Mouse (Mus musculus): ENCODE data around the gene Acad10. TPM values are rescaled to one million over a fixed set of nuclear protein-coding genes. Genes with fewer than 3 reads are reported as not detected.
"Not testable (repeated sequence)": the region's sequence is repeated elsewhere in the genome, so short reads cannot be mapped to it uniquely, and the experiment has no call there.

Acad10 gene
- polyA plus RNA-seq, 1 experiment, result 4.7 TPM

DNA sequence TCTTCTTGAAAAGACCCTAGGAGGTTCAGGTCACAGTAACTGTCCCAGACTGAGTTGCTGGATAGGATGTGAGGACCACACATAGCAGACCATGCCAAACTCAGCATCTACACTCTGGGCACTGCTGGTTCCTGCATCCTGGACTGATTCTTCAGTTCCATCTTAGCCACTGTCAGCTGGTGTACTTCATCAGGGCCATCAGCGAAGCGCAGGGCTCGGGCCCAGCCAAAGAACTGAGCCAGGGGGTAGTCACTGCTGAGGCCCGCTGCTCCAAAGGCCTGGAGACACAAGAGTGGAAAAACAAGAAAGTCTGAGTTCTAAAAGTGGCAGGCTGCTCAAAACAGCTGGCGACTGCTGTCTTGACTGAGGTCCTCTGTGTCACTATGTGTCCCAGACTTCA is 39.2 kb downstream of the Acad10 start:
- H3ac ChIP-seq (ENCODE audit: control insufficient read depth, insufficient read length), result no peak overlapping the region
- no peak overlapping the region for H3K4me3 ChIP-seq
- H3K79me2 ChIP-seq (ENCODE audit: control insufficient read depth, insufficient read depth), result peaks cover 7% of the 10 kb centered on the region
- TF ChIP-seq MYOD1 (IDR thresholded peaks at IDR 0.05; ENCODE audit: control insufficient read depth in 1 of 3, insufficient read length in 2 of 3, low read depth in 2 of 3) (no peak), POLR2A (IDR thresholded peaks at IDR 0.05; ENCODE audit: insufficient read length, low read depth) (no peak), TCF3 (IDR thresholded peaks at IDR 0.05; ENCODE audit: insufficient read length, low read depth) (no peak), SRF (IDR thresholded peaks at IDR 0.05; ENCODE audit: control insufficient read depth, insufficient read length, low read depth) (no peak), MAX (IDR thresholded peaks at IDR 0.05; ENCODE audit: low read depth) (no peak), POLR2AphosphoS2 (IDR thresholded peaks at IDR 0.05; ENCODE audit: insufficient read length, low read depth) (no peak), CEBPB (IDR thresholded peaks at IDR 0.05; ENCODE audit: insufficient read depth, poor library complexity, severe bottlenecking) (no peak), USF1 (IDR thresholded peaks at IDR 0.05; ENCODE audit: low read depth) (no peak), E2F4 (IDR thresholded peaks at IDR 0.05; ENCODE audit: insufficient read depth) (no peak)
- H3K4me2 ChIP-seq (ENCODE audit: low read depth), result no peak overlapping the region
- H3K27me3 ChIP-seq (ENCODE audit: control insufficient read depth, insufficient read depth, insufficient read length), result no peaks in the 10 kb centered on the region
- no peaks in the 10 kb centered on the region for H3K36me3 ChIP-seq (ENCODE audit: control insufficient read depth, insufficient read depth)

DNA sequence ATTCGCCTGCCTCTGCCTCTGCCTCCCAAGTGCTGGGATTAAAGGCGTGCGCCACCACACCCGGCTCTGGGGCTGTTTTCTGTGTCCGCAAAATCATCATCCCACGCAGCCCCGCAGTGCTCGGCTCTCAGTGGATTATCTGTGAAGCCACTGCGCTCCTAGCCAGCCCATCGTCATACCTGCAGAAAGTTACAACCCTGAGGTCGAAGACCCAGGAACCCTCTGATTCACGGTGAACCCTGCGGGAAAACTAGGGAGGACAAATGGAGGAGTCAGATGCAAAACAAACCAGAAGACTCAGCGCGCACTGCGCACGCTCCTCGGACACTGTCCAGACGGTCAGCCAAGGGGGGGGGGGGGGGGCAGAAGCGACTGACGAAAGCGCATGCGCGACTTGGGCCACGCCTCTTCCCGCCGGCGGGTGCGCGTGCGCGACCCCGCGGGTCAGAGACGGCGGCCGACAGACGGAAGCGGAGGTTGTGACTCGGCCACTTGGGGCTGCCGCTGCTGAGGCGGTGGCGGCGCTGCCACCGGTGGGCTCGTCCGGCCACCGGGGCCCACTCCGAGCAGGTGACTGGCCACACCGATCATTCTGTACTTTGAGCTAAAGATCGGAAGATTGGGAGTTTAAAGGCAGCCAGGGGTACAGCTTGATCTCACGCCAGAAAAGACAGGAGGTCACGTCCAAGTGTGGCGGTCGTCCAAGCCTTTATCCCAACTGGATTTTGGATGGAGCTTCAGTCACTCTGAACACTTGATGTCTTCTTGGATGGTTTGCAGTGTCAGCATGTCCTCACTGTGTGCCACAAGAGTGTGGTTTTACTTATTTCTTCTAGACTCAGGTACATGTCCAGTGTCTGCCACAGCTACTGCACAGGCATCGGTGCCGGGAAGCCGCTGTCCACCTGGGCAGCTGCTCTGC is 41.5 kb downstream of the Acad10 start, which contains the start of gene Acad12:
TSS of gene Acad12 (minus strand) at position 347 of the 922 bp plus-strand sequence.
- peak within 1 kb of the TSS; percentile 11 for H3ac ChIP-seq (ENCODE audit: control insufficient read depth, insufficient read length)
- H3K36me3 ChIP-seq (ENCODE audit: control insufficient read depth, insufficient read depth), result no peaks in the 10 kb centered on the region
- H3K79me2 ChIP-seq (ENCODE audit: control insufficient read depth, insufficient read depth), result peaks cover 7% of the 10 kb centered on the region
- peak in 1 of 3 experiments; percentile 45 for TF ChIP-seq MYOD1 (IDR thresholded peaks at IDR 0.05; ENCODE audit: control insufficient read depth in 1 of 3, insufficient read length in 2 of 3, low read depth in 2 of 3)
- no peak for TF ChIP-seq SRF (IDR thresholded peaks at IDR 0.05; ENCODE audit: control insufficient read depth, insufficient read length, low read depth)
- TF ChIP-seq MAX (IDR thresholded peaks at IDR 0.05; ENCODE audit: low read depth), result no peak
- TF ChIP-seq POLR2AphosphoS2 (IDR thresholded peaks at IDR 0.05; ENCODE audit: insufficient read length, low read depth), result peak; percentile 100
- TF ChIP-seq TCF3 (IDR thresholded peaks at IDR 0.05; ENCODE audit: insufficient read length, low read depth), result no peak
- TF ChIP-seq REST (IDR thresholded peaks at IDR 0.05; ENCODE audit: insufficient read depth, insufficient read length), result peak; percentile 35
- peak; percentile 100 for TF ChIP-seq POLR2A (IDR thresholded peaks at IDR 0.05; ENCODE audit: insufficient read length, low read depth)
- peak within 1 kb of the TSS; percentile 85 for H3K4me2 ChIP-seq (ENCODE audit: low read depth)
- H3K4me3 ChIP-seq, result peak within 1 kb of the TSS; percentile 78
- no peaks in the 10 kb centered on the region for H3K27me3 ChIP-seq (ENCODE audit: control insufficient read depth, insufficient read depth, insufficient read length)

DNA sequence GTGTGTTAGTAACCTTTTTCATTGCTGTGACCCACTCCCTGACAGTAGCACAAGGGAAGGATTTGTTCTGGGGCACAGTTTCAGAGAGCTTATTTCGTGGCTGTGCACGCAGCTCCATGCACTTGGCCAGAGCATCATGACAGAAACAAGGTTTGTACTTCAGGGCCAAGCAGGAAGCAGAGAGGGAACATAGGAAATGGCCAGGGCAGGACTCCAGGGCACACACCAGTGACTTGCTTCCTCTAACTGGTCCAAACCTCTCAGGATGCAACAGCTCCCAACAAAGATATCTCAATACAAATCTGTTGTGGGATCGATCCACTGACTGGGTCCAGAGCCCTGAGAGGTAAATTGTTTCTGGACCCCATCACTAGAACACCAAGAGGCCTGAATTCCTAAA is 45.4 kb downstream of the Acad10 start:
- H3ac ChIP-seq (ENCODE audit: control insufficient read depth, insufficient read length); H3K4me2 ChIP-seq (ENCODE audit: low read depth); H3K36me3 ChIP-seq (ENCODE audit: control insufficient read depth, insufficient read depth); H3K4me3 ChIP-seq; H3K27me3 ChIP-seq (ENCODE audit: control insufficient read depth, insufficient read depth, insufficient read length); H3K79me2 ChIP-seq (ENCODE audit: control insufficient read depth, insufficient read depth): not testable (repeated sequence)

DNA sequence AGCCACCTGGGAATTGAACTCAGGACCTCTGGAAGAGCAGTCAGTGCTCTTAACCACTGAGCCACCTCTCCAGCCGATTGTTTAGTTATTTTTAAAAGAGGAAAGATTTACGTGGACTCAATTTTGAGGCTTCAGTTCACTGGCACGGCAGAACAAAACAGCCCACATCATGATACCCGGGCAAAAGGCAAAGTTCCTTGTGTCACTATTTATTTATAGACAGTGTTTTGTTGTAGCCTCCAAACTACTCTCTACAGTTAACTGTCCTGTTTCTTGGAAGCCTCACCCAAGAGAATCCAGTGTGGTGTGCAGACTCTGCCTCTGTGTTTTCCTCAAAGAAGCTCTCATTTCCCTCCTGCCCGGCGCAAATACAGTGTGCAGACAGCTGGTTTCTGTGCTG is 48.3 kb downstream of the Acad10 start:
- H3K4me2 ChIP-seq (ENCODE audit: low read depth), result no peak overlapping the region
- no peak overlapping the region for H3K4me3 ChIP-seq
- no peaks in the 10 kb centered on the region for H3K79me2 ChIP-seq (ENCODE audit: control insufficient read depth, insufficient read depth)
- no peak for TF ChIP-seq POLR2A (IDR thresholded peaks at IDR 0.05; ENCODE audit: insufficient read length, low read depth)
- TF ChIP-seq USF1 (IDR thresholded peaks at IDR 0.05; ENCODE audit: low read depth), result no peak
- peak in 1 of 3 experiments; percentile 14 for TF ChIP-seq MYOD1 (IDR thresholded peaks at IDR 0.05; ENCODE audit: control insufficient read depth in 1 of 3, insufficient read length in 2 of 3, low read depth in 2 of 3)
- H3K36me3 ChIP-seq (ENCODE audit: control insufficient read depth, insufficient read depth), result no peaks in the 10 kb centered on the region
- H3ac ChIP-seq (ENCODE audit: control insufficient read depth, insufficient read length), result no peak overlapping the region
- H3K27me3 ChIP-seq (ENCODE audit: control insufficient read depth, insufficient read depth, insufficient read length), result no peaks in the 10 kb centered on the region

DNA sequence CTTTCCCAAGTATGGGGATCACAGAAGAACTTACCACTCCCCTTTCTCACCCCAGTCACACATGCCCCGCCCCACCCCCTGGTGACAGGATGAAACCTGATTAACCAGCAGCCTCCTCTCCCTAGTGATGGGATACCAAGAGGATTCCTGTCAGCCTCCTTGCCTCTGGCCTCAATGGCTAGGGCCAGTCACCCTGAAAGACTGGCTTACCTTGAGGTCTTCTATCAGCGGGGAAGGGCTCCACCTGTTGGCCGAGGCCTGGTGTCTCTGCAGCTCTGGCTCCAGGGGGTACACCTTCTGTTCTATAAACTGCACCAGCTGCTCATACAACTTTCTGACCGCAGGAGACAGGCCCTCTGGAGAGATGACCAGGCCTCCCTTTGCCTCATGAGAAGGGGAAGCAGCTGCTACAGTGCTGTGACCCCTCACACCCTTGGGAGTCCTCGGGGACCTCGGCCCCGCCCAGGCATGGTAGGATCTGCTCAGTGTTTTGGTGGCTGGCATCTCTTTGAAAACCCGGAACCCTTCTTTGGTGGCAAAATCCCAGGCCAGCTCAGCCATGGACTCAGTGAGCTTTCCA is 50.7 kb downstream of the Acad10 start:
- H3K79me2 ChIP-seq (ENCODE audit: control insufficient read depth, insufficient read depth); H3K4me2 ChIP-seq (ENCODE audit: low read depth); H3K27me3 ChIP-seq (ENCODE audit: control insufficient read depth, insufficient read depth, insufficient read length); H3K4me3 ChIP-seq; H3K36me3 ChIP-seq (ENCODE audit: control insufficient read depth, insufficient read depth); H3ac ChIP-seq (ENCODE audit: control insufficient read depth, insufficient read length): not testable (repeated sequence)
- TF ChIP-seq MYOD1 (IDR thresholded peaks at IDR 0.05; ENCODE audit: control insufficient read depth in 1 of 3, insufficient read length in 2 of 3, low read depth in 2 of 3) (peak in 2 of 3 experiments; percentile 66 to 72), MYOG (IDR thresholded peaks at IDR 0.05; ENCODE audit: control insufficient read depth in 1 of 3, insufficient read depth in 1 of 3, insufficient read length in 2 of 3, low read depth in 2 of 3) (peak in 1 of 3 experiments; percentile 67)

DNA sequence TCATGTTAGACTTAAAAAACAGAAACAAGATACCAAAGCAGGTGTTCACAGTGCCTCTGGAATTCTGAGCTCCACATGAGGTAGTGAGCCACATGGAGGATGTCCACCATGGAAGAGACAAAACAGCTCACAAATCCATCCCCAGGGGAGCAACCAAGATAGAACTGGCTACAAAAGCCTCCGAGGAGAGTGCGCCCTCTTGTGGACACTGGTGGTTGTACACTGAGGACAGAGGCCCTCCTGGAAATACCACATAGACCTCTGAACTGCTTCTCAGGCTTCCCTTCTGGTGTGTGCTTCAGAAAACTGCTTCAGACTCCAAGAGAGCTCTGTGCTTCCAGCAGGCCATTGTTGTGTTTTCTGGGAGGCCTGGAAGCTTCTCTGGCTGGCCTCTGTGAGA is 54.2 kb downstream of the Acad10 start:
- TF ChIP-seq POLR2AphosphoS2 (IDR thresholded peaks at IDR 0.05; ENCODE audit: insufficient read length, low read depth) (no peak), REST (IDR thresholded peaks at IDR 0.05; ENCODE audit: insufficient read depth, insufficient read length) (no peak), MAX (IDR thresholded peaks at IDR 0.05; ENCODE audit: low read depth) (no peak), MYOD1 (IDR thresholded peaks at IDR 0.05; ENCODE audit: control insufficient read depth in 1 of 3, insufficient read length in 2 of 3, low read depth in 2 of 3) (no peak), MYOG (IDR thresholded peaks at IDR 0.05; ENCODE audit: control insufficient read depth in 1 of 3, insufficient read depth in 1 of 3, insufficient read length in 2 of 3, low read depth in 2 of 3) (no peak), E2F4 (IDR thresholded peaks at IDR 0.05; ENCODE audit: insufficient read depth) (no peak), SRF (IDR thresholded peaks at IDR 0.05; ENCODE audit: control insufficient read depth, insufficient read length, low read depth) (no peak), TCF12 (IDR thresholded peaks at IDR 0.05; ENCODE audit: insufficient read depth, poor library complexity, severe bottlenecking) (no peak), TCF3 (IDR thresholded peaks at IDR 0.05; ENCODE audit: insufficient read length, low read depth) (no peak), POLR2A (IDR thresholded peaks at IDR 0.05; ENCODE audit: insufficient read length, low read depth) (no peak), CEBPB (IDR thresholded peaks at IDR 0.05; ENCODE audit: insufficient read depth, poor library complexity, severe bottlenecking) (no peak), USF1 (IDR thresholded peaks at IDR 0.05; ENCODE audit: low read depth) (no peak)
- Histone ChIP-seq H3K4me3 (no peak overlapping the region), H3K36me3 (ENCODE audit: control insufficient read depth, insufficient read depth) (no peaks in the 10 kb centered on the region), H3K4me2 (ENCODE audit: low read depth) (no peak overlapping the region), H3ac (ENCODE audit: control insufficient read depth, insufficient read length) (no peak overlapping the region), H3K27me3 (ENCODE audit: control insufficient read depth, insufficient read depth, insufficient read length) (no peaks in the 10 kb centered on the region), H3K79me2 (ENCODE audit: control insufficient read depth, insufficient read depth) (no peaks in the 10 kb centered on the region)

DNA sequence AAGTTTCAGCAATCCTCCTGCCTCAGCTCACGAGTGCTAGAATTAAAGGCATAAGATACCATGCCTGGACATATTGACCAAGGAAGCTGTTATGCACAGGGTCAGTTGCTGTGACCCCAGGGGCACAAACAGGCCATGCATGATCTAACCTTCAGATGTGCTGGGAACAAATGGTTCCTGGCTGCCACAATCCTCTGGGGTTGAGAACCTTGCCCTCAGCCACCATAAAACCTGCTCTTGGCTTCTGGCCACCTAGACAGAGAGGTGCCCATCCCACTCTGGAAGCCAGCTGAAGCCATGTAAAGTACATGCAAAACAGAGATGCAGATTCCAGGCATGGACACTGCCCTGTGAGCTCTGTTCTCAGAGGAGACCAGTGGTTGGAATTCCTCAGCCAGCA is 56.5 kb downstream of the Acad10 start:
- not testable (repeated sequence) for H3K79me2 ChIP-seq (ENCODE audit: control insufficient read depth, insufficient read depth); H3K36me3 ChIP-seq (ENCODE audit: control insufficient read depth, insufficient read depth); H3K4me2 ChIP-seq (ENCODE audit: low read depth); H3ac ChIP-seq (ENCODE audit: control insufficient read depth, insufficient read length); H3K4me3 ChIP-seq; H3K27me3 ChIP-seq (ENCODE audit: control insufficient read depth, insufficient read depth, insufficient read length)

Data from myocyte (in vitro differentiated cells).